Mouse (Mus musculus) kidney, adult 2 months (tissue): ENCODE data around the gene Tmc1. TPM values are rescaled to one million over a fixed set of nuclear protein-coding genes. Genes with fewer than 3 reads are reported as not detected.

Experiments used
- DNase-seq: peaks from one replicate; pipeline ENCODE4 v3.0.0; 2021
- H3K27ac ChIP-seq: fragments of 200-500 bp; 2 replicates; pipeline ENCODE4 v1.5.1; 2012; ENCODE audit warnings: low read depth, low read length, control low read depth, inconsistent platforms; ENCODE audit not compliant: insufficient read depth
- H3K27me3 ChIP-seq: fragments of 200-500 bp; replicated peaks from 2 replicates; pipeline ENCODE4 v1.6.1; 2012; ENCODE audit warnings: mild to moderate bottlenecking, moderate library complexity, low read length, inconsistent platforms; ENCODE audit not compliant: control insufficient read depth, insufficient read depth
- H3K36me3 ChIP-seq: fragments of 200-500 bp; 2 replicates; pipeline ENCODE4 v1.6.1; 2012; ENCODE audit warnings: mild to moderate bottlenecking, moderate library complexity, low read length, inconsistent platforms; ENCODE audit not compliant: control insufficient read depth, insufficient read depth
- H3K4me1 ChIP-seq: fragments of 200-500 bp; 2 replicates; pipeline ENCODE4 v1.6.1; 2011; ENCODE audit warnings: low read length; ENCODE audit not compliant: control insufficient read depth, insufficient read depth
- H3K4me3 ChIP-seq: fragments of 200-500 bp; 2 replicates; pipeline ENCODE4 v1.5.1; 2011; ENCODE audit warnings: mild to moderate bottlenecking, low read depth, low read length, control low read depth; ENCODE audit not compliant: insufficient read depth
- CTCF ChIP-seq: fragments of 200-500 bp; conservative IDR thresholded peaks from 2 replicates; pipeline ENCODE4 v1.5.1; 2011; ENCODE audit warnings: low read depth, mild to moderate bottlenecking, control low read depth, low read length, moderate library complexity, mixed read lengths; ENCODE audit not compliant: insufficient read depth, insufficient read length
- POLR2A ChIP-seq: fragments of 200-500 bp; IDR thresholded peaks from one replicate; pipeline ENCODE4 v1.6.1; 2011; ENCODE audit warnings: low read depth, low read length, control low read depth
- WGBS: fragments of 180-500 bp; shearing (Covaris S2); methylation state at CpG from one replicate; pipeline ENCODE4 v1.1.7; 2018; 5-methylcytosine and 5-hydroxymethylcytosine counted together
- polyA plus RNA-seq: library from polyadenylated mRNA; depleted of rRNA; stranded (reverse); fragments of >200 nt; gene quantifications from 2 replicates; pipeline ENCODE4 v1.2.3, GENCODE M21; 2012; rRNA removed

Tmc1 gene
- 0.04 and 0.08 TPM in 2 replicates for polyA plus RNA-seq

DNA sequence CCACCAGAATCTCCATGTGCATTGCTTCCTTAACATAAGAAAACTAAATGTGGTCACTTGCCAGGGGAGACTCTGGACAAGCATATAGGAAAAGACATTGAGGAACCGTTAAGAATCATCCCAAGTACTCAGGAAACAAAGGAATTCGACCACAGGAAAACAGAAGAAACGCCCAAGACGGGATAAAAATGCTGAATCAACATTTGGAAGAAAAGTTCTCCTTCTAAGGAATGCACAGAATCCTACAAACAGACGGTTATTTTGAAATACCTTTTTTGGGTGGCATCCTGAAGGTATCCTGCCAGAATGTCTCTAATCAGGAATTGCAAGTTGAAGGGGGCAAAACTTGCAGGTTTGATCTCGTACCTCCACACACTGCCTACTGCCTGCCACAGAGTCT is at the start of gene Tmc1:
Tmc1 (minus strand) TSS at position 329 of the 400 bp plus-strand sequence.
- no peak within 1 kb of the TSS for H3K4me3 ChIP-seq
- 75% methylated on average over 6 of the region's 6 CpGs for WGBS
- H3K27ac ChIP-seq: no peak within 1 kb of the TSS
- no peak for DNase-seq
- no peaks in the 10 kb centered on the region for H3K27me3 ChIP-seq
- H3K4me1 ChIP-seq: no peaks in the 10 kb centered on the region
- TF ChIP-seq CTCF (no peak), POLR2A (no peak)
- no peaks in the 10 kb centered on the region for H3K36me3 ChIP-seq

DNA sequence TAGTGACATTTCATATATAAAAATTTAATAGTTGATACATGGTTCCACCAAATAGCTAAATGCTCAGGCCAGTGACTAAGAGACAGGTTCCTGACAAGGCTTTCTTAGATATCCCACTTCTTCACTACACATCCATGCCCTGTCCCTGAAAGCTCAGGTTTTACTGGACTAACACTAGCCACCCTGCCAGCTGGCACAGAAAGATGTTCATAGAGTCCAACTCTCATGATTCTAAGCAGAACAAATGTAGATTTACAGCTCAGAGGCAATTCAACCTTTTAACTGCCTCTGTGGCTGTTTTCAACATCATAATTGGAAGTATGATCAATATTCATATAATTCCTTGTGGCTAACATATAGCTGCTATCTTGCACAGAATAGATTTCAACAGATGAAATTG is 47.5 kb upstream of the Tmc1 start:
- no peaks in the 10 kb centered on the region for H3K27me3 ChIP-seq
- no peak overlapping the region for H3K4me3 ChIP-seq
- H3K36me3 ChIP-seq: no peaks in the 10 kb centered on the region
- no peak overlapping the region for H3K27ac ChIP-seq
- no peak for TF ChIP-seq POLR2A
- TF ChIP-seq CTCF: no peak
- DNase-seq: peak; percentile 53
- no peaks in the 10 kb centered on the region for H3K4me1 ChIP-seq

DNA sequence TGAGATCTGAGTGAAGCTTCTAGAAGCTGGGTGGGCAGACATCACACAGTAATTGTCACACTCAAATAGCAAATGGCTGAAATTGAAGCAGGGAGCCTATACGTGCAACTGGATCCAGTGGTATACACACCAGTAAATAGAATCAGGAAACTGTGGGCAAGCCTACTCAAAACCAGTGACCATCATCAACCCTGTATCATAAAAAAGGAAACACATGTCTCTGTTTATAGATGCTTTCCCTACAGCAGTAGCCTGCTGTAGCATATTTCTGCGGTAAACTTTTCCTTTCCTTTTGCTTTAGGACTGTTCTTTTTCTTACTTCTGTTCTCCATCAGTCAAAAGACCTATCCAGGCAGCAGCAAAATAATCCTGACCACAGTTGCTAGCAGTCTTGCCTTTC is 25.2 kb upstream of the Tmc1 start:
- no peak for DNase-seq
- H3K4me3 ChIP-seq: no peak overlapping the region
- H3K27me3 ChIP-seq: no peaks in the 10 kb centered on the region
- no peaks in the 10 kb centered on the region for H3K4me1 ChIP-seq
- H3K36me3 ChIP-seq: no peaks in the 10 kb centered on the region
- TF ChIP-seq CTCF: no peak
- TF ChIP-seq POLR2A: no peak
- no peak overlapping the region for H3K27ac ChIP-seq
- 84% methylated on average over 2 of the region's 2 CpGs for WGBS

DNA sequence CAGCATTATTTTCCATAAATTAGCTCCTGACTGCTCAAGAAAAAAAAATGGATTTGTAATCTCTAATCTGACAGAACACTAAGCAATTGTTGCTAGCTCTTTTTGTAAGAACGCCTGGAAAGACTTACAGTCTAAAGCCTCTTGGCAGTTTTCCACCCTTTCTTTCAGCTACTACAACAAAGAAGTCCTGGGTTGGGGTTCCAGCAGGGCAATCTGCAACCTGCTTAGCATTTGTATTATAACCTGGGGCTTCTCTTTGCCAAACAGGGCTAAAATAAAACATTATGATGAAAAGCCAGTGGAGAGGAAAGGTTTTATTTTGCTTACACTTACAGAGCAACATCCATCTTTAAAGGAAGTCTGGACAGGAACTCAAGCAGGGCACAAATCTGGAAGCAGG is 24.1 kb upstream of the Tmc1 start:
- Histone ChIP-seq H3K4me1 (no peaks in the 10 kb centered on the region), H3K36me3 (no peaks in the 10 kb centered on the region), H3K4me3 (no peak overlapping the region), H3K27me3 (no peaks in the 10 kb centered on the region), H3K27ac (no peak overlapping the region)
- TF ChIP-seq POLR2A: no peak
- no peak for TF ChIP-seq CTCF
- WGBS: 29% methylated on average over 1 of the region's 1 CpGs
- no peak for DNase-seq

DNA sequence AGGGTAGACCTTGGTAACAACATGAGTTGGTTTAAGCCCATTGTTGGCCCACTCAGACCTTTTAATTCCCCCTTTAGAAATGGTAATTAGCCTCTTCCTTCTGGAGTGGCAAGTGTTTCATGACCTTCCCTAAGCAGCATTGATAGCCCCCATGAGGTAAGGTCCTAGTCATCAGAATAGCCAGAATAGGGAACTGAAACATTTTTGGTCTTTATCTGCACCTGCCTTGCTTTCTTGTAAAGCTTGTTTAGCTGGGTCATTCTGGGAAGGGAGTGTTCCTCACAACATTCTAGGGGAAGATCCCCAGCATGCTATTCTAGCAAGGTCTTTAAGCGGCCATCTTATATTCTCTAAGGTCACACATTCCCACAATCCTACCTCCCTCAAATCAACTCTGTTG is 17.9 kb upstream of the Tmc1 start:
- Histone ChIP-seq H3K4me1 (no peaks in the 10 kb centered on the region), H3K4me3 (no peak overlapping the region), H3K27ac (no peak overlapping the region), H3K36me3 (no peaks in the 10 kb centered on the region), H3K27me3 (no peaks in the 10 kb centered on the region)
- DNase-seq: no peak
- 100% methylated on average over 1 of the region's 1 CpGs for WGBS
- no peak for TF ChIP-seq POLR2A
- TF ChIP-seq CTCF: no peak

DNA sequence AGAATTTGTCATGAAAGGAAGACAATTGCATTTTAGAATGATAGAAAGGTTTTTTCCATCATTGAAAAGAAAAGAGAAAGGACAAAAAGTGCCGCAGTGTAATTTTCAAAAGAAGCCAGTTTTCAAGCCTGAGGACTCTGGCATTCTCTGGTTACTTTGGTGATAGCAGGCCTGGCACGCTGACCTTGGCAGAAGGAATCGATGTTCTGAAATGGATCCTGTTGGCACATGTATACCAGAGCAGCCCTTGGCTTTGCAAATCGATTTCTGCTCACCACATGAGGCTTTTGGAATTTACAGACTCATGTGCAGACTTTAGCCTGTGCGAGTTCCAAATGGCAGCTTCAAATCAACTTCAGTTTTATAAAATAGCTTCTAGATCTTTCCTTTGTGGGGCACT is 813 bp upstream of the Tmc1 start:
- no peak overlapping the region for H3K27ac ChIP-seq
- DNase-seq: no peak
- TF ChIP-seq POLR2A (no peak), CTCF (no peak)
- no peak overlapping the region for H3K4me3 ChIP-seq
- WGBS: 81% methylated on average over 5 of the region's 5 CpGs
- H3K27me3 ChIP-seq: no peaks in the 10 kb centered on the region
- no peaks in the 10 kb centered on the region for H3K36me3 ChIP-seq
- H3K4me1 ChIP-seq: no peaks in the 10 kb centered on the region

DNA sequence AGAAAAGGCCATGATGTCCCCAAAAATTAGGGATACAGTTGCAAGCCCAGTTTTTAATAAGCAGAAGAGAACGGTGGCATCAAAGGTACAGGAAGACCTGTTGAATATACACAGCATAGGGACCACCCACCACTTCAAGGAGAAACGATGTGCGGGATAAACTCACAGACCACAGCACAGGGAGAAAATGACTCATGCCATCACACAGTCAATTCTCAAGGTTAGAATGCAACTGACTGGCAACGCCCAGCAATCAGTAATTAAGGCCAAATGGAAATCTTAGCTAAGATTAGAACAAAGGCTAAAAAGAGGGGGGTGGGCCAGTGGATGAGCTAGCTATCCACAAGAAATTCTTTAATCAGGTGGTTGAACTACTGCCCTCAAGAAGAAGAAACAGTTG is 9.6 kb downstream of the Tmc1 start:
- no peaks in the 10 kb centered on the region for H3K4me1 ChIP-seq
- TF ChIP-seq CTCF (no peak), POLR2A (no peak)
- H3K27me3 ChIP-seq: no peaks in the 10 kb centered on the region
- H3K36me3 ChIP-seq: no peaks in the 10 kb centered on the region
- no peak for DNase-seq
- WGBS: 64% methylated on average over 4 of the region's 4 CpGs
- no peak overlapping the region for H3K4me3 ChIP-seq
- H3K27ac ChIP-seq: no peak overlapping the region

DNA sequence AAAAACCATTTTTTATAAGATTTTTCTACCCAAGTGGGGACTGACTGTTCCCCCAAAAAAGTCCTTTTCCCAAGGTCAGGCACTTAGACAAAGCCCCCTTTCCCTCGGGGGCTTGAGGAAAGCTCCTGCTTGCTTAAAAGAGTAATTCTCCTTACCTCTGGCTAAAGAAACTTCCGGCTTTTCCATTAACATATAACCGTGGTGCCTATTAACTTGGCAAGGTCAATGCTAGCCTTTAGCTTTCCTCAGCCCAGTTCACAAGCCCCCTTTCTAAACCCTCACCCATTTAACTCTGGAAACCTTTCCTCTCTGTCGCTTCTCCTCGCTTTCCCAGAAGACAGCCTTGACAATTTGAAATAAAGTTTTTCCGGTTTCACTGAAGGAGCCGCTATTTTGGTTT is 29.7 kb downstream of the Tmc1 start:
- Histone ChIP-seq H3K4me3 (no peak overlapping the region), H3K4me1 (no peaks in the 10 kb centered on the region), H3K36me3 (no peaks in the 10 kb centered on the region), H3K27me3 (no peaks in the 10 kb centered on the region), H3K27ac (peak overlapping the region; percentile 22; the same call in 1 of the 2 replicates)
- TF ChIP-seq CTCF (no peak), POLR2A (no peak)
- WGBS: 30% methylated on average over 7 of the region's 7 CpGs
- DNase-seq: peak; percentile 4
